ENCODE assay signal across 26 mouse cellular contexts in the genomic region with DNA sequence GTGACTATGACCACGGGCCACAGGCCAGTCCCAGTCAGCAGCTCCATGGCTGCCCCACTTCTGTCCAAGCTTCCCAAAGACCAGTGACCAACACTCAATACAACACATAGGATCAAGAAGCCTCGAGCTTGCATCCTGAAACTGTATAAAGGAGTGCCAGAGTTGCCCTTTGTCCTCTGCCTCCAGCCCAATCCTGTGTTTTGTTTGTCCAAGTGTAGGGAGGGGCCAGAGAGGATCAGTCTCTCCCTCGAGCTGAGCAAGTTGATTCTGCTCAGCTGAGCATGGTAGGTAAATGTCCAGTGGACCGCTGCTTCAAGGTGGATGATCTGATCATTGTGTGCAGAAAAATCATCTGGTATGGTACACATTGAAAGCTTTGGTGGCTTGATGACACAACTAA.
DNase-seq lines count a peak whose midpoint lies in the region; ATAC-seq and TF ChIP-seq lines count a peak whose summit lies in the region.
"Had no signal": no experiment of that assay in that cellular context is flagged by ENCODE, and none has a peak within 500 bp of the region (broad histone marks: within the 10 kb centered on the region; RNA-seq: fewer than 3 reads in every experiment).

No protein-coding gene starts in this region.

- H3K9ac ChIP-seq in kidney, embryonic 16.5 days (replicated peaks; ENCODE audit: low read length) = no peak overlapping the region
- no peak overlapping the region for H3K9ac ChIP-seq in intestine, embryonic 14.5 days (ENCODE audit: low read length)
- H3K9ac ChIP-seq in intestine, postnatal 0 days (ENCODE audit: low read depth, low read length) = no peak overlapping the region
- no peak overlapping the region for H3K9ac ChIP-seq in stomach, embryonic 14.5 days (replicated peaks; ENCODE audit: low read depth, low read length)
- H3K9ac ChIP-seq: embryonic facial prominence, embryonic 15.5 days; heart, embryonic 15.5 days; hindbrain, embryonic 13.5 days had no signal

- H3K27ac ChIP-seq in kidney, adult 2 months (ENCODE audit: insufficient read depth, low read depth, low read length) = no peak overlapping the region
- H3K27ac ChIP-seq in kidney, embryonic 16.5 days (ENCODE audit: low read length) = no peak overlapping the region
- H3K27ac ChIP-seq in intestine, embryonic 14.5 days (ENCODE audit: low read depth) = no peak overlapping the region
- H3K27ac ChIP-seq in intestine, postnatal 0 days (ENCODE audit: low read depth, low read length) = no peak overlapping the region
- no peak overlapping the region for H3K27ac ChIP-seq in stomach, embryonic 14.5 days (ENCODE audit: low read length)
- H3K27ac ChIP-seq: embryonic facial prominence, embryonic 15.5 days; forebrain, embryonic 10.5 days; gastrocnemius, adult 2 months; heart, embryonic 10.5 days; heart, embryonic 15.5 days; hindbrain, embryonic 13.5 days had no signal

- TF ChIP-seq CTCF in kidney, adult 2 months (conservative IDR thresholded peaks at IDR 0.05; ENCODE audit: insufficient read depth, insufficient read length, low read depth, low read length) = no peak
- TF ChIP-seq CTCF in intestine, postnatal 0 days (IDR thresholded peaks at IDR 0.05; ENCODE audit: low read depth) = no peak

- H3K27me3 ChIP-seq in kidney, adult 2 months (replicated peaks; ENCODE audit: control insufficient read depth, insufficient read depth, low read length) = no peaks in the 10 kb centered on the region
- no peaks in the 10 kb centered on the region for H3K27me3 ChIP-seq in kidney, embryonic 16.5 days (ENCODE audit: insufficient read depth, low read length)
- H3K27me3 ChIP-seq in intestine, embryonic 14.5 days (replicated peaks; ENCODE audit: control insufficient read depth, insufficient read depth, low read length) = no peaks in the 10 kb centered on the region
- no peaks in the 10 kb centered on the region for H3K27me3 ChIP-seq in intestine, postnatal 0 days (replicated peaks; ENCODE audit: control insufficient read depth, insufficient read depth, low read length)
- H3K27me3 ChIP-seq in stomach, embryonic 14.5 days (ENCODE audit: control insufficient read depth, insufficient read depth, low read length) = no peaks in the 10 kb centered on the region
- H3K27me3 ChIP-seq: embryonic facial prominence, embryonic 15.5 days; heart, embryonic 15.5 days; Patski had no signal

- peak; percentile 7 for DNase-seq in kidney, adult 2 months
- DNase-seq in intestine, embryonic 14.5 days (ENCODE audit: low spot score) = no peak
- no peak for DNase-seq in thymus, postnatal 10 days (ENCODE audit: low spot score in 2 of 2)
- DNase-seq in Muller cell, postnatal 12 days (ENCODE audit: inconsistent ontology term) = no peak
- DNase-seq in right cerebral cortex, adult 2 months (ENCODE audit: low spot score in 2 of 2) = no peak
- DNase-seq: adrenal gland, adult 2 months; adrenal gland, postnatal 25 days; cerebellum, adult 18-20 months; cerebellum, postnatal 10 days; embryo, embryonic 11 days; gastrocnemius, adult 2 months; gastrocnemius, postnatal 36 days; heart, adult 18-20 months; heart, postnatal 14 days had no signal

- TF ChIP-seq POLR2A in kidney, adult 2 months (IDR thresholded peaks at IDR 0.05; ENCODE audit: low read depth, low read length) = no peak

- ATAC-seq in kidney, embryonic 16.5 days (ENCODE audit: low FRiP score, low TSS enrichment) = no peak
- 0 out of 2 replicates have a peak, but pooled peaks have one; percentile 47 for ATAC-seq in intestine, embryonic 14.5 days (replicated peaks; ENCODE audit: low FRiP score, low TSS enrichment, low read depth)
- peak; percentile 57 for ATAC-seq in intestine, postnatal 0 days
- ATAC-seq in stomach, embryonic 14.5 days (ENCODE audit: insufficient number of reproducible peaks, insufficient read depth, low FRiP score, low read depth) = peak; percentile 49; the same call in 1 of the 2 replicates
- ATAC-seq: activated CD4-positive, CD25-positive, alpha-beta regulatory T cell, adult 4 months; forebrain, embryonic 14.5 days; Patski had no signal

- 39% methylated on average over 4 of the region's 4 CpGs for WGBS in kidney, adult 2 months
- 58% methylated on average over 4 of the region's 4 CpGs for WGBS in kidney, embryonic 16.5 days
- WGBS in intestine, embryonic 14.5 days = 63% methylated on average over 4 of the region's 4 CpGs
- 39% methylated on average over 4 of the region's 4 CpGs for WGBS in intestine, postnatal 0 days
- WGBS in stomach, embryonic 14.5 days = 57% methylated on average over 4 of the region's 4 CpGs

- no peaks in the 10 kb centered on the region for H3K4me1 ChIP-seq in kidney, adult 2 months (ENCODE audit: control insufficient read depth, insufficient read depth, low read length)
- H3K4me1 ChIP-seq in kidney, embryonic 16.5 days (ENCODE audit: insufficient read depth, low read length) = no peaks in the 10 kb centered on the region
- H3K4me1 ChIP-seq in intestine, embryonic 14.5 days (replicated peaks; ENCODE audit: control insufficient read depth, insufficient read depth, low read length) = no peaks in the 10 kb centered on the region
- 0 out of 2 replicates have a peak, but pooled peaks cover 3% of the 10 kb centered on the region for H3K4me1 ChIP-seq in intestine, postnatal 0 days (replicated peaks; ENCODE audit: control insufficient read depth, insufficient read depth, low read length)
- no peaks in the 10 kb centered on the region for H3K4me1 ChIP-seq in stomach, embryonic 14.5 days (ENCODE audit: control insufficient read depth, insufficient read depth, low read length)
- H3K4me1 ChIP-seq: embryonic facial prominence, embryonic 15.5 days; forebrain, embryonic 10.5 days; heart, embryonic 10.5 days; heart, embryonic 15.5 days; hindbrain, embryonic 13.5 days had no signal

- no peak overlapping the region for H3K4me2 ChIP-seq in kidney, embryonic 16.5 days (replicated peaks; ENCODE audit: low read depth, low read length)
- no peak overlapping the region for H3K4me2 ChIP-seq in intestine, embryonic 14.5 days (ENCODE audit: low read length)
- H3K4me2 ChIP-seq in intestine, postnatal 0 days (replicated peaks; ENCODE audit: low read depth) = no peak overlapping the region
- no peak overlapping the region for H3K4me2 ChIP-seq in stomach, embryonic 14.5 days (replicated peaks; ENCODE audit: low read depth, low read length)
- H3K4me2 ChIP-seq: embryonic facial prominence, embryonic 15.5 days; heart, embryonic 15.5 days; hindbrain, embryonic 13.5 days had no signal

- no peak overlapping the region for H3K4me3 ChIP-seq in kidney, adult 2 months (ENCODE audit: insufficient read depth, low read depth, low read length)
- no peak overlapping the region for H3K4me3 ChIP-seq in kidney, embryonic 16.5 days (ENCODE audit: low read length)
- no peak overlapping the region for H3K4me3 ChIP-seq in intestine, embryonic 14.5 days (ENCODE audit: low read depth, low read length)
- H3K4me3 ChIP-seq in intestine, postnatal 0 days (ENCODE audit: low read depth, low read length) = no peak overlapping the region
- H3K4me3 ChIP-seq in stomach, embryonic 14.5 days (ENCODE audit: low read depth, low read length) = no peak overlapping the region
- H3K4me3 ChIP-seq: embryonic facial prominence, embryonic 15.5 days; erythroblast, embryonic 14.5 days; forebrain, embryonic 10.5 days; gastrocnemius, adult 2 months; heart, embryonic 10.5 days; heart, embryonic 15.5 days; hindbrain, embryonic 13.5 days had no signal

- H3K36me3 ChIP-seq in kidney, adult 2 months (ENCODE audit: control insufficient read depth, insufficient read depth, low read length) = no peaks in the 10 kb centered on the region
- H3K36me3 ChIP-seq in kidney, embryonic 16.5 days (ENCODE audit: insufficient read depth, low read length) = no peaks in the 10 kb centered on the region
- no peaks in the 10 kb centered on the region for H3K36me3 ChIP-seq in intestine, embryonic 14.5 days (ENCODE audit: control insufficient read depth, insufficient read depth, low read length)
- no peaks in the 10 kb centered on the region for H3K36me3 ChIP-seq in intestine, postnatal 0 days (ENCODE audit: control insufficient read depth, insufficient read depth)
- no peaks in the 10 kb centered on the region for H3K36me3 ChIP-seq in stomach, embryonic 14.5 days (ENCODE audit: control insufficient read depth, insufficient read depth, low read length)
- H3K36me3 ChIP-seq: embryonic facial prominence, embryonic 15.5 days; forebrain, embryonic 10.5 days; heart, embryonic 10.5 days; heart, embryonic 15.5 days; hindbrain, embryonic 13.5 days had no signal

- H3K9me3 ChIP-seq in kidney, embryonic 16.5 days (ENCODE audit: low read length) = no peaks in the 10 kb centered on the region
- no peaks in the 10 kb centered on the region for H3K9me3 ChIP-seq in intestine, embryonic 14.5 days (ENCODE audit: control insufficient read depth, low read length)
- no peaks in the 10 kb centered on the region for H3K9me3 ChIP-seq in intestine, postnatal 0 days (ENCODE audit: control insufficient read depth)
- H3K9me3 ChIP-seq in stomach, embryonic 14.5 days (ENCODE audit: control insufficient read depth, low read depth, low read length) = no peaks in the 10 kb centered on the region
- H3K9me3 ChIP-seq: embryonic facial prominence, embryonic 15.5 days; forebrain, embryonic 10.5 days; heart, embryonic 10.5 days; heart, embryonic 15.5 days; hindbrain, embryonic 13.5 days had no signal
